Mouse (Mus musculus) c-Kit-positive CD71-negative TER-119-negative erythroid progenitor cells, embryonic 14.5 days (primary cell): ENCODE results near the gene Thrb.

Experiments used
- DNase-seq: peaks from one replicate; pipeline ENCODE4 v3.0.0-alpha.2; 2013; ENCODE audit warnings: low read depth

Thrb gene

GRCm38 (mm10) chr14:17659686-17660328 is at the start of gene Thrb:
Gene Thrb (plus strand): TSS chr14:17660261.
- peak; percentile 6 for DNase-seq

- no peak for DNase-seq
Observed at GRCm38 (mm10) chr14:17621671-17622070, 38.4 kb upstream of the Thrb start.

GRCm38 (mm10) chr14:17623936-17624335 is 36.1 kb upstream of the Thrb start:
- no peak for DNase-seq

GRCm38 (mm10) chr14:17629215-17629614 is 30.8 kb upstream of the Thrb start:
- no peak for DNase-seq

GRCm38 (mm10) chr14:17632887-17633522 is 27.1 kb upstream of the Thrb start:
- DNase-seq: no peak

- DNase-seq: no peak
Observed at GRCm38 (mm10) chr14:17636971-17637370, 23.1 kb upstream of the Thrb start.

- no peak for DNase-seq
Observed at GRCm38 (mm10) chr14:17641770-17642169, 18.3 kb upstream of the Thrb start.

- no peak for DNase-seq
Observed at GRCm38 (mm10) chr14:17655084-17655483, 5.0 kb upstream of the Thrb start.

GRCm38 (mm10) chr14:17659031-17659430 is 1.0 kb upstream of the Thrb start:
- peak; percentile 32 for DNase-seq

- peak; percentile 17 for DNase-seq
Observed at GRCm38 (mm10) chr14:17660329-17661099, 453 bp downstream of the Thrb start.

GRCm38 (mm10) chr14:17661100-17661521 is 1.1 kb downstream of the Thrb start:
- DNase-seq: peak; percentile 1

- DNase-seq: no peak
Observed at GRCm38 (mm10) chr14:17662087-17662486, 2.0 kb downstream of the Thrb start.

GRCm38 (mm10) chr14:17674335-17674734 is 14.3 kb downstream of the Thrb start:
- no peak for DNase-seq

GRCm38 (mm10) chr14:17675214-17675613 is 15.2 kb downstream of the Thrb start:
- DNase-seq: no peak

- DNase-seq: no peak
Observed at GRCm38 (mm10) chr14:17681479-17681878, 21.4 kb downstream of the Thrb start.

GRCm38 (mm10) chr14:17684881-17685280 is 24.8 kb downstream of the Thrb start:
- no peak for DNase-seq

- no peak for DNase-seq
Observed at GRCm38 (mm10) chr14:17685491-17685890, 25.4 kb downstream of the Thrb start.

- no peak for DNase-seq
Observed at GRCm38 (mm10) chr14:17686939-17687338, 26.9 kb downstream of the Thrb start.

- DNase-seq: no peak
Observed at GRCm38 (mm10) chr14:17691246-17691645, 31.2 kb downstream of the Thrb start.

GRCm38 (mm10) chr14:17695526-17695925 is 35.5 kb downstream of the Thrb start:
- no peak for DNase-seq

- no peak for DNase-seq
Observed at GRCm38 (mm10) chr14:17697920-17698632, 38.0 kb downstream of the Thrb start.

- DNase-seq: no peak
Observed at GRCm38 (mm10) chr14:17700228-17700627, 40.2 kb downstream of the Thrb start.
